In the genomic region with DNA sequence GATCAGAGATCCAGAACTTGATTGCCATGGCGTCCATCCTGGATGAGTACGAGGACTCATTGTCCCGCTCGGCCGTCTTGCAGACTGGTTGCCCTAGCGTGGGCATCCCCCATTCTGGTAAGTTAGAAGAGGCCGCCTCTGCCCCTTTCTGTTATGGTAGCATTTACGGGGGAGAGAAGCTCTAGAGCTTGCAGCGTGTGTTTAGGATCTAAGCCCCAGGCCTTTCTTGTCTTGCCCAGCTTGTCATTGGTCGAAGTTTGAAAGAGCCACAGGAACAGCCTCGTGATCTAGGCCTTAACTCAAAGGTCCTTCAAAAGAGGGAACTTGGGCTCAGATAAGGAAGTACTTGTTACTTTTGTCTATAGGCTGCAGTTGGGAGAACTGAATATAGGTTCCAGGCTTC, we compare ENCODE assay signal across 1 mouse cellular context.
TF ChIP-seq lines count a peak whose summit lies in the region.

No protein-coding gene starts in this region.

TF ChIP-seq in MEL, 35 proteins besides CTCF, POLR2A, EP300 and RAD21:
- TF ChIP-seq USF2 (IDR thresholded peaks at IDR 0.05; ENCODE audit: borderline replicate concordance in 1 of 2, insufficient read depth in 1 of 2, low read depth in 1 of 2, low read length in 2 of 2) (no peak), MXI1 (IDR thresholded peaks at IDR 0.05; ENCODE audit: low read depth, low read length) (peak; percentile 57), ZC3H11A (IDR thresholded peaks at IDR 0.05; ENCODE audit: low read depth, low read length) (no peak), ETS1 (IDR thresholded peaks at IDR 0.05; ENCODE audit: low read depth, low read length) (peak; percentile 48; the same call in 1 of the 2 replicates), TCF12 (IDR thresholded peaks at IDR 0.05; ENCODE audit: low read depth, low read length) (peak; percentile 44; the same call in 1 of the 2 replicates), GATA1 (IDR thresholded peaks at IDR 0.05; ENCODE audit: low read depth, low read length) (peak; percentile 67), MAX (IDR thresholded peaks at IDR 0.05; ENCODE audit: low read length) (peak; percentile 79; the same call in 1 of the 2 replicates), RCOR1 (IDR thresholded peaks at IDR 0.05; ENCODE audit: low read depth, low read length) (0 out of 2 replicates have a peak, but pooled peaks have one; percentile 9), MAZ (IDR thresholded peaks at IDR 0.05; ENCODE audit: low read depth, low read length) (0 out of 2 replicates have a peak, but pooled peaks have one; percentile 26), MEF2A (IDR thresholded peaks at IDR 0.05; ENCODE audit: extremely low read depth, insufficient replicate concordance, low read depth, low read length, poor library complexity, severe bottlenecking) (no peak), TBP (IDR thresholded peaks at IDR 0.05; ENCODE audit: low read depth, low read length) (peak; percentile 67; the same call in 1 of the 2 replicates), USF1 (IDR thresholded peaks at IDR 0.05; ENCODE audit: low read depth, low read length) (peak; percentile 69; the same call in 1 of the 2 replicates), ELF1 (IDR thresholded peaks at IDR 0.05; ENCODE audit: low read depth, low read length) (peak; percentile 71), MYC (IDR thresholded peaks at IDR 0.05; ENCODE audit: low read depth, low read length) (peak; percentile 94)
